Mouse (Mus musculus): ENCODE results near the gene Cd5.

Gene Cd5

GRCm38 (mm10) chr19:10701013-10701726 lies 37.6 kb downstream of the Cd5 start:
- DNase-seq (ENCODE audit: low spot score) = no peak

- DNase-seq (ENCODE audit: low spot score) = no peak
These were observed 39.0 kb downstream of the Cd5 start for GRCm38 (mm10) chr19:10699851-10700250.

- DNase-seq (ENCODE audit: low spot score) = no peak
These were observed 40.4 kb downstream of the Cd5 start for GRCm38 (mm10) chr19:10698131-10698991.

GRCm38 (mm10) chr19:10695801-10696200 lies 43.0 kb downstream of the Cd5 start:
- no peak for DNase-seq (ENCODE audit: low spot score)

- no peak for DNase-seq (ENCODE audit: low spot score)
These were observed 44.7 kb downstream of the Cd5 start for GRCm38 (mm10) chr19:10693926-10694682.

- no peak for DNase-seq (ENCODE audit: low spot score)
These were observed 46.4 kb downstream of the Cd5 start for GRCm38 (mm10) chr19:10692361-10692760.

GRCm38 (mm10) chr19:10691660-10692059 lies 47.1 kb downstream of the Cd5 start:
- no peak for DNase-seq (ENCODE audit: low spot score)

- DNase-seq (ENCODE audit: low spot score) = no peak
These were observed 47.7 kb downstream of the Cd5 start for GRCm38 (mm10) chr19:10691121-10691520.

GRCm38 (mm10) chr19:10690336-10690735 lies 48.5 kb downstream of the Cd5 start:
- no peak for DNase-seq (ENCODE audit: low spot score)

GRCm38 (mm10) chr19:10689470-10690166 lies 49.2 kb downstream of the Cd5 start:
- DNase-seq (ENCODE audit: low spot score) = no peak

- peak; percentile 92 for DNase-seq (ENCODE audit: low spot score)
These were observed 50.1 kb downstream of the Cd5 start, which contains the start of gene Vps37c for GRCm38 (mm10) chr19:10688537-10689352. Gene Vps37c, plus strand, starts transcription at chr19:10688735.

GRCm38 (mm10) chr19:10685727-10686126 lies 53.1 kb downstream of the Cd5 start:
- DNase-seq (ENCODE audit: low spot score) = no peak

- no peak for DNase-seq (ENCODE audit: low spot score)
These were observed 53.7 kb downstream of the Cd5 start for GRCm38 (mm10) chr19:10685081-10685480.

GRCm38 (mm10) chr19:10681571-10681970 lies 57.2 kb downstream of the Cd5 start:
- no peak for DNase-seq (ENCODE audit: low spot score)

- DNase-seq (ENCODE audit: low spot score) = no peak
These were observed 60.1 kb downstream of the Cd5 start for GRCm38 (mm10) chr19:10678772-10679067.

- peak; percentile 61 for DNase-seq (ENCODE audit: low spot score)
These were observed 60.7 kb downstream of the Cd5 start, which contains the start of gene Pga5 for GRCm38 (mm10) chr19:10677915-10678771. Gene Pga5, minus strand, starts transcription at chr19:10678071.

GRCm38 (mm10) chr19:10676656-10677055 lies 62.1 kb downstream of the Cd5 start:
- no peak for DNase-seq (ENCODE audit: low spot score)

GRCm38 (mm10) chr19:10673275-10673674 lies 65.5 kb downstream of the Cd5 start:
- DNase-seq (ENCODE audit: low spot score) = no peak

- no peak for DNase-seq (ENCODE audit: low spot score)
These were observed 66.9 kb downstream of the Cd5 start for GRCm38 (mm10) chr19:10671854-10672417.

- DNase-seq (ENCODE audit: low spot score) = no peak
These were observed 67.5 kb downstream of the Cd5 start for GRCm38 (mm10) chr19:10671319-10671718.

All from testis, postnatal 14 days (tissue).